Mouse (Mus musculus) kidney, postnatal 36 days (tissue): ENCODE measurements around the gene Tnc.

ENCODE experiments used
- DNase-seq, 2 experiments: peaks; one replicate each; pipeline ENCODE4 v3.0.0; 2021 to 2022; ENCODE audit warnings: mixed read lengths in 2 of 2

The Tnc gene

DNA sequence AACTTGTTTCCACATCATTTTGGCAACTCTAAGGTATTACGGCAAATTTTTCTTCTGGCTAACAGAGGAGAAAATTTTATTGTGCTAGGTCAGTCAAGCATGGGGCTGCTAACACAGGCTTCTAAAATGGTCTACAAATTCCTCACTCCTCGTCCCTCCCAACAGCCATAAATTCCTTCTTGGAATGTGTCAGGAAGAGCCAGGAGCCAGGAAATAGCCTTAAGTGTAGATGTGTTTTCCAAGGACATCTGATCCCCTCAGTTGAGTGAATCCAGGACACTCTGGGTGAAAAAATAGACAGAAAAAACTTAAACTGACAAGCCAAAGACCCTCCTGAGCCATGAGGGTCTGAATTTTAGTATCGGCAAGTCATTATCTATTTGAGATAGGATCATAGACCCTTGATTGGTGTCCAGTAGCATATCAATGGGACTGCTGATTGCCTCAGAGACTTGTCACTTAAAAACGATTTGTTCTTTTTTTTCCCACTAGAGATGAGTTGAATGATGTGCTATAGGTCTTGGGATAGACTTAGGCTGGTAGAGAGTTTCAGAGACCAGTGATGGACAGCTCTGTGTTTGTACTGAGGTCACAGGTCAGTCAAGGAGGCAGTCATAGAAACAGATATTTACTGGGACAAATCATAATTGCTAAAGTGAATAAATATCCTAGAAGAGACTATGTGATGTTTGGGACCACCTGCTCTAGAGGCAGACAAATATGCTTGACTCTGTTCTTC, 22.6 kb downstream of the Tnc start:
- DNase-seq: no peak

DNA sequence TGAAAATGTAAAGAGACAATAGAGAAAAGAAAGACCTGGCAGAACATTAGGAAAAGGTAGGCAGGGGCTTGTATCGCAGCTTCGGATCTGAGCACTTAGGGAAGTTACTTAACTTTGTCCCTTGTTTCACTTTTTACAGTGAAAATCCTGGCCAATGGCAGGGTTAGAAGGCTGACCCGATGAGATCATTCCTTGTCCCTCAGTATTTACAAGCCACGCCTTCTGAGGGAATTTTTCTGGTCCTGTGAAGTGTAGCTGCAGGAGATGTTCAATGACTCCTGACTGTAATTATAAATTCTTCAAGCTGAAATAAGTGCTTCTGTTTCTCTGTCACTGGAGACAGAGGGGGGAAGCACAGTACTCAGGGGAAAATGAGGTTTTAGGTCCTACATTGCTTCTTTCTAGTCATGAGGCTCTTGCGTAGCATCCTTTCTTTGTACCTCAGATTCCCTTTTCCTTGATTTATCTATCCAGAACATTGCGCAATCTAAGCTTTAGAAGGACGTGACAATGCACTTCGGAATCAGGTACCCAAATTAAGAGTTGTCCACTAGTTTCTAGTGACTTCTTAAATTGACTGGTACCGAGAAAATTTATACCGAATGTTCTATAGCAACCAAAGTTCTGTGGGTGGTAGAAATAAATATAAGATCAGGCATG, 25.8 kb downstream of the Tnc start:
- no peak for DNase-seq

DNA sequence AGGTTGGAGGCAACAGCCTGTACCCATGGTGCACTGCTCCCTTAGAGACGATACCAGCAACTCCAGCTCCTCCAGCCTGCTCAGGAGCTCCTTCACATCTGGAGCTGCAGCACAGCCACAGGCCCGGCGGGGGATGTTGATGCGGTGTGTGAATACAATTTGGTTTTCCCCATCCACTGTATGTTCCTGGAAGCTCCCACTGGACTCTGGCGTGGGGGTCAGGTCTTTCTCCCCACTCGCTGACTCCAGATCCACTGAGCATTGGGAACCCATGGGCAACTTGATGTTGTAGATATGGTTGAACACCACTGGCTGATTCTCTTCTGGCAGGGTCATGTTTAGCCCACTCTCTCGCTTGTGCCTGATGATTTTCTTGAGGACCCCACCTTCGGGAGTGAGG, 26.7 kb downstream of the Tnc start:
- DNase-seq: no peak

DNA sequence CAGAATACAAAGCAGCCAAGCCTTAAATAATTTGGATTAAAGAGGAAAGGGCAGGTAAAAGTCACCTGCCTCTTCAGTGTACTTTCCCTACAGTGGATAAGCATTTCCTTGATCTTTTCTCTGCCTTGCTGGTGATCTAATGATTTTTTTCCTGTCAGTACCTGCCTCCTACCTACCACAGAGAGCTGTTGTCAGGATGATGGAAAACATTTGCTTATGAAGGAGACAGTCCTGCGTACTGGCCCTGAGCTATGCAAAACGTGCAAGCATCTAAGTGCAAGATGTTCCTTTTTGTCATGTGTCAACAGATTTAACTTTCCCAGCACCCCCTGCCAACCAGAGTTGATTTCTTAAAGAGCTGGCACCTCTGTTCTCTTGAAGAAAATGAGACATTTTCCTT, 35.5 kb downstream of the Tnc start:
- no peak for DNase-seq

DNA sequence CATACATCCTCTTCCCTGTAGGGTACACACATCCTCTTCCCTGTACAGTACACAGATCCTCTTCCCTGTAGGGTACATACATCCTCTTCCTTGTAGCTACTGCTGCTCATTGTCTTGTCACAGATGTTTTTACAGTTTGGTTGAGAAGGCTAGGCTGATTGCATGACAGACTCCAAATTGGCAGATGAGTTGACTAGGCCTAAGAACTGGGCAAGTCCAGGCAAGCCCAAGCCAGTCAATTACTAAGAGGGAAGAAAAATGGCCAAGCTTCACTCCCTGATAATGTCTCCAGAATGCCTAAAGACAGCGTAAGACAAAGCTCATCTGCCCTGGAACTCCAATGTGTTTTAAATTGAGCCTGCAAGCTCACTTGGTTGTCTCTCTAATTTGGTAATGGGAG, 36.9 kb downstream of the Tnc start:
- DNase-seq: no peak

DNA sequence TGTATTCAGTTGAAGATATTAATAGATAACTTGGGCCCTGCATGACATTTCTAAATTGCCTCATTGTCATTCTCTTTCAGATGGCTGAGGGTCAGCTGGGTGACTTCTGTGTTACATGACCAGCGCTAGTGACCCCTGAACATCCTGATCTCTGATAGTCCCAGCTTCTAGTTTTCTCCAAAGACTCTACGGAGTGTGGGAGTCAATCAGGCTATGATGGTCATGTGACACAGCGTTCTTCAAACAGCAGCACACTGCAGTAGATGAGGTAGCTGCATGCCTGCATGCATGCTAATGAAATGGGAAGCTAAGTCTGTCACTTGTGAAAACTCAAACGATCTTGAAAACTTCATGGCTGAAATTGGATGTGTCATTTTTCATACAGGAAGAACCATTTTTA, 41.6 kb downstream of the Tnc start:
- no peak for DNase-seq

DNA sequence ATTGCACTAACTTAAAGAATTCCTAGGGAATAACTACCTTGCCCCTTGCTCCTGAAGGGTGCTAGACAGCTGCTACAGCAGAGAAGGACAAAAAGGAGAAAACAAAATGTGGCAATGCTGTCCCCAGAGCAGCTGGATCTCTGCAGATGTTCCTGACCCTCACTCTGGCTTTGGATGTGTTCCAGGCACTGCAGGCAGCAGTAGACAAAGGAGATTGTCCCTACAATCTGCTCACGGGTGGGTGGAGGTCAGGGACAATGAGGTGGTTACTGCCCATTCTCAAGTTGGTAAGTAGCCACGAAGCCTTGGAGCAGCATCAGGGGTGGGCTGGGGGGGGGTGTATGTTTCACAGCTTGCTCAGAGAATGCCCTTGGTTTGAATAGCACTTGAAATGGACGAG, 43.1 kb downstream of the Tnc start:
- DNase-seq: no peak

DNA sequence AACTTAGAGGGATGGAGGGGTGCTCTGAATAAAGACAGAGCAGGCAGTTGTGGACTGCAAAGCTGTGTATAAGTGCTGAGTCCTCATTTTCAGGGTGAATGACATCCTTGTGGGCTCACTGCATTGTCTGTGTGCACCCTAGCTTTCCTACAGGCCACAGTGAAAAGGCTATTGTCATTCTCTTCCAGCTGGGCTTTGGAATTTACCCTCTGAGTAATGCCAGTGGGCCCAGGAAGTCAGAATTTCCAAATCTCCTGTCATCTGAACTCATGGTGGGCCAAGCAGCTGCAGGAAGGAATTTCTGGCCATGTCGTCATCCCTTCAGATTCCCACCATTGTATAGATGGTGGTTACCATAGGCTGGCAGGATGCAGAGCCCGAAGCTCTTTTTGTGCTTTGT, 44.6 kb downstream of the Tnc start:
- DNase-seq: no peak

DNA sequence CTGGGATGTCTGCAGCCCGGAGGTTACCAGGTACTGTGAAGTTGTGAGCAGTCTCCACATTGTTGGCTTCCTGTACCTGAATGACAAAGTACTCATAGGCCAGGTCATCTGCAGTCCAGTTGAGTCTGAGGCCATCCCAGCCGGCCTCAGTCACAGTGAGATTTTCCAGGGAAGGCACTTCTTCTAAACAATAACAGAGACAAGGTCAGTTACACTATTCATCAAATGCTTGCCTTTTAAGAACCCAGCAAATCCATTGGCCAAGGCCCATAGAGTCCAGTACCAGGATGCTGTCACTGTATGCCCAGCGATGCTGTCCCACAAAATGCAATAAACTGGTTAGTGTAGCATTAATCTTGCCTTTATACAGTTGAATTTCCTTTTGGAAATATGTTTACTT, 46.0 kb downstream of the Tnc start:
- no peak for DNase-seq

DNA sequence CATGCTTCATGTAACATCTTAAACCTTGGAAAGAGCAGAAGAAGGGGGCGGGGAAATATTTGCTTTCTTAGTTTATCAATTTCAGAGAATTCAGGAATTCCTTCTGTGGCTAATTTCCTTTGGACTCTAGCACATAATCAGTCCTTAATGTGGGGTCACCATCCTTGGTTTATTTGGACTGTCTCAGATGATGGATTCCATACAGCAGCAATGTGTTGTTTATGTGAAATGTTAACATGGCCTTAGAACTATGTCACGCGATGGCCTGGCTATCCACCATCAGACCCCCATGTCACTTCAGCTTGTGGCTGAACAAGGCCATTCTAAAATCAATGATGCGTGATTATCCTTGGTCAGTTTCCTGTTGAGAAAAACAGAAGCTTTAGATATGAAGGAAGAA, 46.5 kb downstream of the Tnc start:
- no peak for DNase-seq

DNA sequence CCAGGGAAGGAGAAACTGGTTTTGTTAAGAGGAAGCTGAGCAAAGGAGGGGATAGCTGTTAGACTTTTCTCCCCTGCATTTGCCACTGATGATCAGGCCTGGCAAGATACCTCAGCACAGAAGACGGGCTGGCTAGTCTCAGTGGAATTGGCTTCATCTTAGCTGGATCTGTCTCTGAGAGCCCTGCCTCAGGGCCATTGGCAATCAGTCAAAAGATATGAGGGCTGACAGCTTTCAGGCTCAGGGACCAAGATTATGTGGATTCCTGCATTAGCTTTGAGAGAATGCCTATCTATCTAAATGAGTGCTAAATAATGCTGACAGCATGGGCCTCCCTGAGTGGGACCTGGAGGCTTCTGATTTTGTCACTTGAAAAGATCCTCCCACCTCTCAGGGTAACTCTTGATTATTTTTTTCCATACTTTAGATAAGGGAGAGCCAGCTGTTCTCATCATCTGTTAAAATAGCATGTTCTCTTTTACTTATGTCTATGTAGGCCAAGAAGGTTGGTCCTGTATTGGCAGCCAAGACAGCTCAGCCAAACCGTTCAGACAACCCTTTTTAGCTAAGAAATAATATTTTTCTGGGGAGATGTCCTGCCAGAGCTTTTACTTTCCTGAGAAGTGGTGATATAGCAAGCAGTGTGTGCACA, 53.2 kb downstream of the Tnc start:
- no peak for DNase-seq

DNA sequence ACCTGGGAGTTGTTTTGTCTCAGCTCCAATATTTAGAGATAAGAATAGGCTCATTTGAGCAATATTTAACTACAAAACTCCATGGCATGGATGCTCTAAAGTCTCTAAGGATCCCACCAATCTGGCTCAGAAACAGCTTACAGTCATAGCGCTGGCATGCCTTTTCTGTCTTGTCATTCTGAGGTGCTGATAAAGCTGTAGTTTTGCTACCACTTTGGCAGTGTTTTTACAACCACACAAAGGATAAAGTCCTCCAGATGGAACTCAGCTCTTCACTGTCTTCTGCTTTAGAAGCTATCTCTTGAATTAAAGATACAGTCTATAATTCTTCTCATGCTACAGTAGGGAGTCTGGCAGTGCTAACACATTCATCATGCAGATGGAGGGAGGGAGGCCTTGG, 56.6 kb downstream of the Tnc start:
- DNase-seq: no peak

DNA sequence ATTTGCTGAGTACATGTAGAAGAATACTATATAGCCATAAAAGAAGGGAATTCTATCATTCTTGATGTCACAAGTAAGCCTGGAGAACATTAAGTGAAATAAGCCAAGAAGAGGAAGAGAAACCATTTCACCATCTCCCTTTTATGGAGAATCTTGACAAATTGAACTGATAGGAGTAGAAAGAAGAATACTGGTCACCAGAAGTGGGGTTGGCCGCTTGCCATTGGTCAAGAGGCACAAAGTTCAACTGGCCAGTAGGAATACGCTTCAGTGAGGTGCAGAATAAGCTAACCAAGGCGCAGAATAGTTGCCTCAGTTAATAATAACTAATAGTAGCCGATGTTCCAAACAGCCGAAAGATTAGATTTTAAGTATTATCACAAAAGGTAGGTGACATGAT, 58.7 kb downstream of the Tnc start:
- DNase-seq: peak; percentile 6 to 56

DNA sequence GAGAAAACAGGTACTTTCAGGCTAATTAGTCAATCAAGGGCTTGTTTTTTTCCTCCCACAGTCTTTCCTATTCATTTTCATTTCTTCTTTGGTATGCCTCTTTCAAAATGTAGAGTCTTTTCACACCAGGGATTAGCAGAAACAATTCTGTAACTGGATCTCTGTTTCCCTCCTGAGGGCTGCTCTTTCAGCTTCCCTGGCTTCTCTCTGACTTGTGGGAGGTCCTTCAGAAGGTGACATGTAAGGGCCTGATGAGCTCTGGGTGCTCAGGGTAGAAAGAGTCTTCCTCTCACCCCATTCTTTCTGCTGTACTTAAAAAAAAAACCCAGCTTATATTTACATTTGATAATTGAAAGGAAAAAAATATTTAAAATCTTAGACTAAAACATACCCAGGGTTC, 60.2 kb downstream of the Tnc start:
- no peak for DNase-seq

DNA sequence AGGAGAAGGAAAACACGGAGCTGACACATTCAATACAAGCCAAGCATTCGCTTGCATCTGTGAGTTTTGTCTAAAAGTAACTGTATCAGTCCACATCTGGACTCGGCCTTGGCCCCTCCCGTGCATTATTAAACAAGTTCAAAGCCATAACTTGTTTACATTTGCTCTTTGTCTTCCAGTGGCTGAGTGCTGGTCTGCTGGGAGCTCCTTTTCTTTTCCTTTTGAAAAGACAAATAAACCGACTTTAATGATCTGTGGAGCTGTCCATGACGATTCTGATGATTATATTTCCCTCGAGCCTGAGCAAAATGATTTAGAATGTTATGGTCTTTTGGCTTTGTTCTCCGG, 63.7 kb downstream of the Tnc start:
- no peak for DNase-seq

DNA sequence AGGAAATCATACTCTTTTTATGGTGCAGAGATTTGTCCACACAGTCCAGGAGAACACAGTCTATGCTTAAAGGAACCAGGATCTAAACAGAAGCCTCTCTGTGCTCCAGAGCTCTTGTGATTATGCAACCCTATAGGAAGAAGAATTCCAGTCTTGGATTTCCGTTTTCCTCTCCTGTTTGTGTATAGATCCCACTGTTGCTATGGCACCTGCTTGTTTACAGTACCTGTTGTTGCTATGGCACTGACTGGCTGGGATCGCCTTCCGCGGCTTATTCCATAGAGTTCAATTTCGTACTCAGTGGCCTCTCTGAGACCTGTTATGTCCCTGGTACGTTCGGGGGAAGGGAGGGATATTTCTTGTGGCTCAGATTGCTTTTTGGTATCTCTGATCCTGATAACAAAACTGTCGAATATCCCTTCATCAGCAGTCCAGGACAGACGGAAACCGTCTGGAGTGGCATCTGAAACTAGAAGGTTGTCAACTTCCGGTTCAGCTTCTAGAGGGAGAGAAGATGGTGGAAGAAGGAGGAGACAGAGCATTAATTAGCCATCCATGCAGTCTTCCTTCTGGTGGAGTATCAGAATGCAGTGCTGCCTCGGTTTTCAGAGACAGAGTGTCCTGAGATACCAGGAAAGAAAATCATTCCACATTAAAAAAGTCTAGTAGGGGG, 64.3 kb downstream of the Tnc start:
- no peak for DNase-seq

DNA sequence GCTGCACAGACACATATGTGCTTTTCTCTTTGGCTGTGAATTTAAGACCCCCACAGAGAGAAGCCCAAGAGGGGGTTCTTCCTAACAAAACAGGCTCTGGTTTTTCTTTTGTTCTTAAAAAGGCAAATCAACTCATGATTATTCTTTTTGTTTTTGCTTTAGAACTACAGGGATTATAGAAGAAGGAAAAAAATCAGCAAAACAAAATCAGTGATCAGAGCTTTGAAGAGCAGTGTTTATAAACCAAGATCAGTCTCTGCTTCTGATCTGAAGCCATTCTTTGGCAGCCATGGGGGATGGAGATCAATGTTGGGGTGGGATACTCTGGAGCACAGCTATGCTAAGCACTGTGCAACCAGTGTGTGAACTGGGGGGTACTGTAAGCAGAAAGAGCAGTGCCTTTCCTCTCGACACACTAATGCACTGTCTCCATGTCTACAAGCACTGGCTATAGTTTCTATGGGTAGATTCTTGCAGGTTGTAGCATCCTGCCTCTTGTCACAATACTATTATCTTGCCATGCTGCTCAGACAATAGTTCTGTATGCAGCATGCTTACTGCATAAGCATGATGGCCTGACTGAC, 66.5 kb downstream of the Tnc start:
- no peak for DNase-seq

DNA sequence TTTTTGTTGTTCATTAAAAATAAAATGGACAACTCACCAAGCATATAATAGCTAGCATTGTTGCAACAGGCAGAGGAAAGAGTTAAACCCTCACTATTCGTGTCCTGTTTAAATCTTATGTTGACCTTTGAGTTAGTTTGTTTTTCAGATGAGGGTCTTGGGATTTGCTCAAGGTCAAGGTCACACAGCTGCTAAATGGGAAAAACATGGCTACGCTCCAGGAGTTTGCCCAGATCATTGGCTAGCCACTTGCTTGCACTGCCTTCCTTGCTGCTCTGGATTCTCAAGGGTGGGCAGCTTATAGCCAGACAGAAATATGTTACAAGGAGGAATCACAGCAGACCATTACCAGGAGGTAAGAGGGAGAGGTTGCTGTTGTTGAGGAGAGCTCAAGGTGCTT, 67.2 kb downstream of the Tnc start:
- DNase-seq: no peak

DNA sequence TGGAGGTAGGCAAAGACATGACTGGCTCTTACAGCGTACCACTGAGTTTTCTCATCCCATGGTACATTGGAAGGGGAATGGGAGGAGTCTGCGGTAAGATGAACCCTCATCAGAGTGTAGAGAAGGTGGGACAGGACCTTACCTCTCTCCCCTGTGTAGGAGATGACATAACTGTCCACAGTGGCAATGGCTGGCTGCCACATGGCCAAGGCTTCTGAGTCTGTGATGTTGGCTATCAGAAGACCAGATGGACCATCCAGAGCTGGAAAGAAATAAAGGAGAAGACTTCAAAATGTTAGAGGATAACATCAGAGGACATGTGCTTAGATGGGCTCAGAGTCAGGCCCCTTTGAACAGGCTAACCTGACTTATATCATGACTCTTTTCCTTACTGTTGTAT, 74.3 kb downstream of the Tnc start:
- no peak for DNase-seq

DNA sequence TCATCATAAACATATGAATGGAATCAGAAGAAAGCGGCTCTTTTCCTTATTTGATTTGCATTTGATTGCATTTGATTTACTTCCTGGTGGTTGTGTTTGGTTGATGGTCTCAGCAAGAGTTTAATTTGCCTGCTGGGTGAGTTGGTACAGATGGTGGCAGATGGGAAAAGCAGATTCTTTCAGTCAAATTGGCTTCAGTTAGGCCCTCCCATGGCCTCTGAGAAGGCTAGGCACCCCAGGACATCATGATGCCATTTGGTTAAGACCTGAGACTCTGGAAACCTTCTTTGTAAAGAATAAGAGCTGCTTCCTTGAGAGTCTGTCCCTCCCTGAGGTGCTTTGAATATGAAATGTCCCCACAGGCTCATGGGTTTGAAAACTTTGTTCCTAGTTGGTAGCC, 75.1 kb downstream of the Tnc start:
- DNase-seq: no peak

DNA sequence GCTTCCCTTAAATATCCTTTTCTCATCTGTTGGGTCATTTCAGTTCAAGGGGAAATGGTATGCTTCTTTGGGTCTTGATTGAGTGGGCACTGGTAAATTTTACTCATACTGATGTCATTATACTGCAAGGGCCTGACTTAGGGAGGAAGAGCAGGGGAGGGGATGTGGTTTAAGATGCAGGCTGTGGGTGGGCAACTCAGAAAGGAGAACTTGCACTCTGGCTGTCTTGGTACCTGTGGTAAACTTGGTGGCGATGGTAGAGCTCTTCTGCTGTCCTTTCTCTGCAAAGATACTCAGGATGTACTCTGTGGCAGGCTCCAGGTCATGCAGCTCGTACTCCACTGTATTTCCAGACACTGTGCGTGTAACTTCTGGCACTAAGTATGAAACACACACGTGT, 75.9 kb downstream of the Tnc start:
- DNase-seq: no peak

DNA sequence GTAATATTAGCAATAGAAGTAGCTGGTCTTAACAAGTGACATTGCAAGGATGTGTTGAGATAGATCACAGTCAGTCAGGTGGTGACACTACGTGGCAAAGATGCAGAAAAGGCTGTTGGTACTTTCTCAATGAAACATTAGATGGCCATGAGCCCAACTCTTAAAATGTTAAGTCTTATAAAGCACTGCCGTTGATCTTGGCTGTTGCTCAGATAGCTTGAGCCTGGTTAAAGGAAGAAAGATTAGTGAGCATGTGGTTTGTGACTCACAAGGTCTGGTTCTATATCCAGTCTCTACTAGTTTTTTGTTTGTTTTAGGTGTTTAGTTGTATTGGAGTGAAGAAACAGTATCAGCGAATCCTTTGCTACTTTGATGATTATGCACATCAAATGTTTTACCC, 76.9 kb downstream of the Tnc start:
- no peak for DNase-seq

DNA sequence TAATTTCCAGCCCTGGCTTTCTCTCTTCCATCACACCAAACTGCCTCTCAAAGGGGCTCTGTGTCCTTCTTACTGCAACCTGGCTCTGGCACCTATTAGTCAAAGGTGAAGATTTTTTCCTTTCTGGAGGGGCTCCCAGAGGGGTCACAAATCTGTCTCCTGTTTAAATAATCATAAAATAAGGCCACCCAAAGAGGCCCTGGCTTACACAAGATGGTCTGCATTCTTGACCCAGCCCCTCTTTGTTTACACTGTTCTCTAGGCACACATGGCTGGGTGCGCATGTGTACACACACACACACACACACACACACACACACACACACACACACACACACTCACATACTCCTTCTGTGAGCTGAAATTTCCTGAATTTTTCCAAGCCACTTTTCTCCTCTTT, 83.4 kb downstream of the Tnc start:
- no peak for DNase-seq
